ENCODE assay signal across 7 mouse cellular contexts in the genomic region with DNA sequence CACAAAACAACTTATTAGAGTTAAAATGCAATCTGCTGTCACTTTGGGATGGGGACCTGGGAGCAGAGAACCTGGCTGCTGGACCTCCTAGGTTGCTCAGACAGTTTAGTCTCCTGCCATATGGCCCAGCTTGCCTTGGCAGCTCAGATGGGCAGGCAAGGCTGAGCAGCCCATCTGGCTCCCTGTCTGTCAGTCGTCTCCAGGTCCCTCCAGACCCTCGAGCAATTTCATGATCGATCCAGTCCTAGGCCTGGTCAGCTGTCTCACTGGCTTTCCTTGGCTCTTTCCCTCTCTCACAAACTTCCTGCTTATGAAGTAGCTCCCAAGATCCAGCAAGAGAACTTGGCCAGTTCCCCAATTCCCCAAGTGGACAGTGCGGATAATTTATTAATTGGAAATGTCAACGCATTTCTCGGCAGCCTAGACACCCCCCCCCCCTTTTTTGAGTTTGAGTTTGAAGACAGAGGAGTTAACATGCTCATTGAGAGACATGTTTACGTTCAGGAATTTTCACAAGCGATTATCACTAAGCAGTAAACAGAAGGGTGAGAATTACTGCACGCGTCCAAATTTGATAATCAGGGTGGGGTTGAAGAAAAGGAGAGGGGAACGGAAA. TPM values are rescaled to one million over a fixed set of nuclear protein-coding genes. Genes with fewer than 3 reads are reported as not detected.
DNase-seq lines count a peak whose midpoint lies in the region; ATAC-seq and TF ChIP-seq lines count a peak whose summit lies in the region.

No protein-coding gene starts in this region.

- no peak overlapping the region for H3K27ac ChIP-seq in thymus, adult 2 months (ENCODE audit: control insufficient read depth, insufficient read depth, low read length)
- no peak overlapping the region for H3K27ac ChIP-seq in embryonic facial prominence, embryonic 10.5 days (replicated peaks)
- no peak overlapping the region for H3K27ac ChIP-seq in limb, embryonic 12.5 days
- no peak overlapping the region for H3K27ac ChIP-seq in olfactory bulb, adult 2 months (ENCODE audit: insufficient read depth, low read depth, low read length)

- peak overlapping the region; percentile 56; the same call in 1 of the 2 replicates for H3K9ac ChIP-seq in limb, embryonic 12.5 days (replicated peaks)

- no peaks in the 10 kb centered on the region for H3K27me3 ChIP-seq in thymus, adult 2 months (ENCODE audit: control insufficient read depth, insufficient read depth, low read length)
- peaks cover 70% of the 10 kb centered on the region for H3K27me3 ChIP-seq in embryonic facial prominence, embryonic 10.5 days (replicated peaks; ENCODE audit: low read depth, poor library complexity, severe bottlenecking)
- H3K27me3 ChIP-seq in limb, embryonic 12.5 days: peaks cover 43% of the 10 kb centered on the region

- no peak for TF ChIP-seq CTCF in thymus, adult 2 months (IDR thresholded peaks at IDR 0.05; ENCODE audit: borderline replicate concordance, control insufficient read depth, extremely low read depth, insufficient read depth, low read length, poor library complexity)
- no peak for TF ChIP-seq CTCF in olfactory bulb, adult 2 months (IDR thresholded peaks at IDR 0.05; ENCODE audit: insufficient read depth, low read depth, low read length)

- H3K4me1 ChIP-seq in thymus, adult 2 months (replicated peaks; ENCODE audit: control insufficient read depth, insufficient read depth, low read length): peaks cover 24% of the 10 kb centered on the region
- H3K4me1 ChIP-seq in embryonic facial prominence, embryonic 10.5 days: peaks cover 34% of the 10 kb centered on the region
- H3K4me1 ChIP-seq in limb, embryonic 12.5 days (replicated peaks): peaks cover 17% of the 10 kb centered on the region
- peaks cover 14% of the 10 kb centered on the region for H3K4me1 ChIP-seq in olfactory bulb, adult 2 months (ENCODE audit: control insufficient read depth, insufficient read depth, low read length)

- no peak for TF ChIP-seq POLR2A in thymus, adult 2 months (IDR thresholded peaks at IDR 0.05; ENCODE audit: control insufficient read depth, extremely low read depth, insufficient read depth, low read length, poor library complexity)
- TF ChIP-seq POLR2A in olfactory bulb, adult 2 months (IDR thresholded peaks at IDR 0.05; ENCODE audit: insufficient read depth, low read depth, low read length): no peak

- DNase-seq in thymus, adult 2 months: no peak
- no peak for DNase-seq in thymus, postnatal 0 days (ENCODE audit: low spot score)
- peak; percentile 38 for DNase-seq in embryonic facial prominence, embryonic 10.5 days (ENCODE audit: low spot score)
- DNase-seq in natural killer cell, adult 2 months (ENCODE audit: low spot score in 2 of 2): no peak
- DNase-seq in layer of hippocampus, adult 18-20 months (ENCODE audit: low spot score in 2 of 2): no peak

- H3K4me3 ChIP-seq in thymus, adult 2 months (ENCODE audit: control insufficient read depth, insufficient read depth, low read length): peak overlapping the region; percentile 38
- H3K4me3 ChIP-seq in embryonic facial prominence, embryonic 10.5 days: peak overlapping the region; percentile 66
- H3K4me3 ChIP-seq in limb, embryonic 12.5 days (replicated peaks): peak overlapping the region; percentile 57
- H3K4me3 ChIP-seq in olfactory bulb, adult 2 months (ENCODE audit: insufficient read depth, low read depth, low read length): peak overlapping the region; percentile 44

- peak overlapping the region; percentile 98 for H3K4me2 ChIP-seq in limb, embryonic 12.5 days

- 14% methylated on average over 11 of the region's 11 CpGs for WGBS in thymus, adult 2 months
- WGBS in embryonic facial prominence, embryonic 10.5 days: 2% methylated on average over 11 of the region's 11 CpGs
- 1% methylated on average over 11 of the region's 11 CpGs for WGBS in limb, embryonic 12.5 days
- WGBS in olfactory bulb, adult 2 months: 11% methylated on average over 11 of the region's 11 CpGs

- no peak for ATAC-seq in limb, embryonic 12.5 days (ENCODE audit: insufficient number of reproducible peaks, insufficient read depth, low FRiP score, low TSS enrichment, low read depth)

- H3K36me3 ChIP-seq in thymus, adult 2 months (ENCODE audit: control insufficient read depth, insufficient read depth, low read length): no peaks in the 10 kb centered on the region
- H3K36me3 ChIP-seq in embryonic facial prominence, embryonic 10.5 days (replicated peaks): no peaks in the 10 kb centered on the region
- no peaks in the 10 kb centered on the region for H3K36me3 ChIP-seq in limb, embryonic 12.5 days

- no peaks in the 10 kb centered on the region for H3K9me3 ChIP-seq in embryonic facial prominence, embryonic 10.5 days
- H3K9me3 ChIP-seq in limb, embryonic 12.5 days: no peaks in the 10 kb centered on the region

RNA-seq across cellular contexts. Expression of a gene that starts 0.5 kb away (rescaled TPM):
- 0.47 and 0.48 TPM in 2 replicates for polyA plus RNA-seq in thymus, adult 2 months (2012; rRNA removed)
- polyA plus RNA-seq in thymus, postnatal 0 days (2015; fragmentation: Nextera tagmentation; extraction: Ambion mirVana): 0.21 and 0.22 TPM in 2 replicates
- polyA plus RNA-seq in embryonic facial prominence, embryonic 10.5 days (2016; fragmentation: Nextera tagmentation; extraction: Ambion mirVana): 0.19 and 0.83 TPM in 2 replicates
- polyA plus RNA-seq in limb, embryonic 12.5 days (2016; fragmentation: Nextera tagmentation; extraction: Ambion mirVana): not detected in 2 replicates
- polyA plus RNA-seq in olfactory bulb, adult 2 months (2012; ENCODE audit: insufficient read depth, insufficient read length, low replicate concordance, missing spikeins): not detected in 2 replicates
- not detected for total RNA-seq in layer of hippocampus, adult 18-20 months (2021)

RNA-seq across cellular contexts. Expression of a gene that starts 11.8 kb away (rescaled TPM):
- 1.3 and 1.9 TPM in 2 replicates for polyA plus RNA-seq in thymus, adult 2 months (2012; rRNA removed)
- polyA plus RNA-seq in thymus, postnatal 0 days (2015; fragmentation: Nextera tagmentation; extraction: Ambion mirVana): 20.6 and 22.4 TPM in 2 replicates
- 90.2 and 98.3 TPM in 2 replicates for polyA plus RNA-seq in embryonic facial prominence, embryonic 10.5 days (2016; fragmentation: Nextera tagmentation; extraction: Ambion mirVana)
- polyA plus RNA-seq in limb, embryonic 12.5 days (2016; fragmentation: Nextera tagmentation; extraction: Ambion mirVana): 141 and 152 TPM in 2 replicates
- polyA plus RNA-seq in olfactory bulb, adult 2 months (2012; ENCODE audit: insufficient read depth, insufficient read length, low replicate concordance, missing spikeins): not detected in 2 replicates
- total RNA-seq in layer of hippocampus, adult 18-20 months (2021): 1 to 10 TPM; 3.9 to 5.0 TPM

RNA-seq across cellular contexts. Expression of a gene that starts 40.7 kb away (rescaled TPM):
- 0.28 and 0.32 TPM in 2 replicates for polyA plus RNA-seq in thymus, adult 2 months (2012; rRNA removed)
- polyA plus RNA-seq in thymus, postnatal 0 days (2015; fragmentation: Nextera tagmentation; extraction: Ambion mirVana): 0.20 and 0.28 TPM in 2 replicates
- 0.06 and 0.50 TPM in 2 replicates for polyA plus RNA-seq in embryonic facial prominence, embryonic 10.5 days (2016; fragmentation: Nextera tagmentation; extraction: Ambion mirVana)
- polyA plus RNA-seq in limb, embryonic 12.5 days (2016; fragmentation: Nextera tagmentation; extraction: Ambion mirVana): not detected in 2 replicates
- polyA plus RNA-seq in olfactory bulb, adult 2 months (2012; ENCODE audit: insufficient read depth, insufficient read length, low replicate concordance, missing spikeins): not detected in 2 replicates
- under 1 TPM; 0.36 to 0.52 TPM for total RNA-seq in layer of hippocampus, adult 18-20 months (2021)

RNA-seq across cellular contexts. Expression of a gene that starts 46.8 kb away (rescaled TPM):
- 3.9 and 6.1 TPM in 2 replicates for polyA plus RNA-seq in thymus, adult 2 months (2012; rRNA removed)
- 1.2 TPM in 2 replicates for polyA plus RNA-seq in thymus, postnatal 0 days (2015; fragmentation: Nextera tagmentation; extraction: Ambion mirVana)
- polyA plus RNA-seq in embryonic facial prominence, embryonic 10.5 days (2016; fragmentation: Nextera tagmentation; extraction: Ambion mirVana): 0.24 and 0.57 TPM in 2 replicates
- polyA plus RNA-seq in limb, embryonic 12.5 days (2016; fragmentation: Nextera tagmentation; extraction: Ambion mirVana): 0.21 and 0.37 TPM in 2 replicates
- polyA plus RNA-seq in olfactory bulb, adult 2 months (2012; ENCODE audit: insufficient read depth, insufficient read length, low replicate concordance, missing spikeins): not detected in 2 replicates
- 1 to 10 TPM; 4.8 to 5.3 TPM for total RNA-seq in layer of hippocampus, adult 18-20 months (2021)
